11 mouse cellular contexts compared by ENCODE assay signal in genomic region chr3:53557388-53558214, GRCm38 (mm10).
DNase-seq lines count a peak whose midpoint lies in the region; ATAC-seq and TF ChIP-seq lines count a peak whose summit lies in the region.
"Had no signal": no experiment of that assay in that cellular context is flagged by ENCODE, and none has a peak within 500 bp of the region (broad histone marks: within the 10 kb centered on the region; RNA-seq: fewer than 3 reads in every experiment).

No protein-coding gene starts in this region.

- H3K4me3 ChIP-seq in heart, postnatal 0 days (ENCODE audit: low read depth, low read length): no peak overlapping the region
- H3K4me3 ChIP-seq in heart, embryonic 12.5 days: no peak overlapping the region
- H3K4me3 ChIP-seq in midbrain, embryonic 10.5 days: no peak overlapping the region
- H3K4me3 ChIP-seq in midbrain, embryonic 15.5 days: no peak overlapping the region
- H3K4me3 ChIP-seq in limb, embryonic 15.5 days: no peak overlapping the region
- no peak overlapping the region for H3K4me3 ChIP-seq in stomach, postnatal 0 days (ENCODE audit: low read depth, low read length)
- H3K4me3 ChIP-seq: gastrocnemius, adult 2 months; heart, embryonic 10.5 days; liver, embryonic 15.5 days had no signal

- H3K27ac ChIP-seq in heart, postnatal 0 days (ENCODE audit: low read depth): no peak overlapping the region
- H3K27ac ChIP-seq in heart, embryonic 12.5 days (ENCODE audit: poor library complexity, severe bottlenecking): no peak overlapping the region
- 0 out of 2 replicates have a peak overlapping the region, but pooled peaks have one; percentile 7 for H3K27ac ChIP-seq in midbrain, embryonic 10.5 days (replicated peaks)
- H3K27ac ChIP-seq in midbrain, embryonic 15.5 days: no peak overlapping the region
- H3K27ac ChIP-seq in limb, embryonic 15.5 days: peak overlapping the region; percentile 22; the same call in 1 of the 2 replicates
- peak overlapping the region; percentile 78 for H3K27ac ChIP-seq in stomach, postnatal 0 days (replicated peaks)
- H3K27ac ChIP-seq: gastrocnemius, adult 2 months; heart, embryonic 10.5 days; liver, embryonic 15.5 days had no signal

- WGBS in heart, postnatal 0 days: 67% methylated on average over 16 of the region's 16 CpGs
- 70% methylated on average over 16 of the region's 16 CpGs for WGBS in heart, embryonic 12.5 days
- WGBS in midbrain, embryonic 10.5 days: 89% methylated on average over 16 of the region's 16 CpGs
- 77% methylated on average over 16 of the region's 16 CpGs for WGBS in midbrain, embryonic 15.5 days
- WGBS in limb, embryonic 15.5 days: 62% methylated on average over 16 of the region's 16 CpGs
- 40% methylated on average over 16 of the region's 16 CpGs for WGBS in stomach, postnatal 0 days

- no peak for TF ChIP-seq CTCF in heart, postnatal 0 days (IDR thresholded peaks at IDR 0.05; ENCODE audit: low read depth)
- peak; percentile 33; the same call in 1 of the 2 replicates for TF ChIP-seq CTCF in stomach, postnatal 0 days (IDR thresholded peaks at IDR 0.05; ENCODE audit: low read depth)

- H3K9me3 ChIP-seq in heart, postnatal 0 days (replicated peaks; ENCODE audit: control insufficient read depth, low read length): no peaks in the 10 kb centered on the region
- H3K9me3 ChIP-seq in heart, embryonic 12.5 days (replicated peaks): no peaks in the 10 kb centered on the region
- no peaks in the 10 kb centered on the region for H3K9me3 ChIP-seq in midbrain, embryonic 10.5 days (replicated peaks)
- H3K9me3 ChIP-seq in midbrain, embryonic 15.5 days: no peaks in the 10 kb centered on the region
- no peaks in the 10 kb centered on the region for H3K9me3 ChIP-seq in limb, embryonic 15.5 days
- no peaks in the 10 kb centered on the region for H3K9me3 ChIP-seq in stomach, postnatal 0 days (ENCODE audit: control insufficient read depth, low read length)
- H3K9me3 ChIP-seq: heart, embryonic 10.5 days; liver, embryonic 15.5 days had no signal

- no peak overlapping the region for H3K4me2 ChIP-seq in heart, postnatal 0 days (ENCODE audit: low read depth, low read length)
- no peak overlapping the region for H3K4me2 ChIP-seq in heart, embryonic 12.5 days
- no peak overlapping the region for H3K4me2 ChIP-seq in midbrain, embryonic 15.5 days
- peak overlapping the region; percentile 1; the same call in 1 of the 2 replicates for H3K4me2 ChIP-seq in limb, embryonic 15.5 days
- no peak overlapping the region for H3K4me2 ChIP-seq in stomach, postnatal 0 days (replicated peaks; ENCODE audit: low read depth)
- H3K4me2 ChIP-seq: liver, embryonic 15.5 days had no signal

- TF ChIP-seq EP300 in heart, postnatal 0 days (IDR thresholded peaks at IDR 0.05; ENCODE audit: low read depth): no peak
- peak; percentile 57 for TF ChIP-seq EP300 in stomach, postnatal 0 days (optimal IDR thresholded peaks at IDR 0.05)

- no peaks in the 10 kb centered on the region for H3K27me3 ChIP-seq in heart, postnatal 0 days (ENCODE audit: control insufficient read depth, insufficient read depth, low read length)
- no peaks in the 10 kb centered on the region for H3K27me3 ChIP-seq in heart, embryonic 12.5 days (replicated peaks)
- H3K27me3 ChIP-seq in midbrain, embryonic 10.5 days (ENCODE audit: low read depth, poor library complexity, severe bottlenecking): no peaks in the 10 kb centered on the region
- no peaks in the 10 kb centered on the region for H3K27me3 ChIP-seq in midbrain, embryonic 15.5 days (replicated peaks)
- no peaks in the 10 kb centered on the region for H3K27me3 ChIP-seq in limb, embryonic 15.5 days
- H3K27me3 ChIP-seq in stomach, postnatal 0 days (ENCODE audit: control insufficient read depth, insufficient read depth, low read length): no peaks in the 10 kb centered on the region
- H3K27me3 ChIP-seq: liver, embryonic 15.5 days had no signal

- H3K9ac ChIP-seq in heart, postnatal 0 days (replicated peaks; ENCODE audit: low read depth, low read length): no peak overlapping the region
- H3K9ac ChIP-seq in heart, embryonic 12.5 days: no peak overlapping the region
- H3K9ac ChIP-seq in midbrain, embryonic 15.5 days: no peak overlapping the region
- H3K9ac ChIP-seq in limb, embryonic 15.5 days: no peak overlapping the region
- H3K9ac ChIP-seq in stomach, postnatal 0 days (ENCODE audit: low read length): no peak overlapping the region
- H3K9ac ChIP-seq: liver, embryonic 15.5 days had no signal

- H3K4me1 ChIP-seq in heart, postnatal 0 days (ENCODE audit: control insufficient read depth, insufficient read depth): no peaks in the 10 kb centered on the region
- H3K4me1 ChIP-seq in heart, embryonic 12.5 days (replicated peaks): peaks cover 9% of the 10 kb centered on the region
- peaks cover 62% of the 10 kb centered on the region for H3K4me1 ChIP-seq in midbrain, embryonic 10.5 days
- H3K4me1 ChIP-seq in midbrain, embryonic 15.5 days: peaks cover 3% of the 10 kb centered on the region; the same call in 1 of the 2 replicates
- peaks cover 9% of the 10 kb centered on the region for H3K4me1 ChIP-seq in limb, embryonic 15.5 days
- peaks cover 6% of the 10 kb centered on the region; the same call in 1 of the 2 replicates for H3K4me1 ChIP-seq in stomach, postnatal 0 days (replicated peaks; ENCODE audit: control insufficient read depth, insufficient read depth)

- no peaks in the 10 kb centered on the region for H3K36me3 ChIP-seq in heart, postnatal 0 days (replicated peaks; ENCODE audit: control insufficient read depth, insufficient read depth, low read length)
- H3K36me3 ChIP-seq in heart, embryonic 12.5 days: no peaks in the 10 kb centered on the region
- no peaks in the 10 kb centered on the region for H3K36me3 ChIP-seq in midbrain, embryonic 10.5 days
- no peaks in the 10 kb centered on the region for H3K36me3 ChIP-seq in midbrain, embryonic 15.5 days (replicated peaks)
- H3K36me3 ChIP-seq in limb, embryonic 15.5 days: no peaks in the 10 kb centered on the region
- no peaks in the 10 kb centered on the region for H3K36me3 ChIP-seq in stomach, postnatal 0 days (ENCODE audit: control insufficient read depth, insufficient read depth, low read length)
- H3K36me3 ChIP-seq: heart, embryonic 10.5 days; liver, embryonic 15.5 days had no signal

- no peak; the same call in 1 of the 2 replicates for ATAC-seq in heart, postnatal 0 days (ENCODE audit: insufficient read depth, low read depth)
- ATAC-seq in heart, embryonic 12.5 days (ENCODE audit: insufficient number of reproducible peaks, low FRiP score): no peak
- no peak; the same call in 1 of the 2 replicates for ATAC-seq in midbrain, embryonic 15.5 days (replicated peaks)
- no peak for ATAC-seq in limb, embryonic 15.5 days (ENCODE audit: insufficient number of reproducible peaks, low FRiP score, low TSS enrichment, low read depth)
- peak; percentile 84 for ATAC-seq in stomach, postnatal 0 days (ENCODE audit: low FRiP score, low TSS enrichment)
- ATAC-seq: inflammation-experienced regulatory T-cells, adult 6 months had no signal

- peak; percentile 16 for DNase-seq in heart, postnatal 0 days (ENCODE audit: low spot score)
- DNase-seq in midbrain, embryonic 10.5 days (ENCODE audit: low spot score): no peak
- peak; percentile 38 for DNase-seq in stomach, postnatal 0 days (ENCODE audit: low spot score)
- DNase-seq in frontal cortex, adult 2 months (ENCODE audit: extremely low spot score in 1 of 2, low spot score in 1 of 2): no peak
- DNase-seq: gastrocnemius, adult 2 months had no signal

Comparison
In these comparisons a context has a peak if more than half of its experiments do, and no peak if none do; other contexts are left out.
1. H3K27ac ChIP-seq: peak in midbrain, embryonic 10.5 days (single experiment), limb, embryonic 15.5 days (single experiment) and stomach, postnatal 0 days (single experiment); none in heart, postnatal 0 days (single experiment), heart, embryonic 12.5 days (single experiment) and midbrain, embryonic 15.5 days (single experiment).
2. DNase-seq: peak in heart, postnatal 0 days (single experiment) and stomach, postnatal 0 days (single experiment); none in midbrain, embryonic 10.5 days (single experiment) and frontal cortex, adult 2 months (0 of 2).